Mouse (Mus musculus): ENCODE measurements around the gene Usp44. TPM values are rescaled to one million over a fixed set of nuclear protein-coding genes. Genes with fewer than 3 reads are reported as not detected.

Usp44 gene
- polyA plus RNA-seq, 1 experiment from 2014 or later, result 0.95 TPM

- Histone ChIP-seq H3K9me3 (no peaks in the 10 kb centered on the region), H3K4me3 (no peak overlapping the region), H3K4me2 (no peak overlapping the region), H3K27me3 (no peaks in the 10 kb centered on the region), H3K4me1 (peaks cover 9% of the 10 kb centered on the region), H3K36me3 (peaks cover 11% of the 10 kb centered on the region), H3K9ac (no peak overlapping the region), H3K27ac (no peak overlapping the region)
- no peak for ATAC-seq (ENCODE audit: insufficient number of reproducible peaks, low FRiP score, low TSS enrichment, low read depth)
- WGBS, result 92% methylated on average over 1 of the region's 1 CpGs
Observed at GRCm38 (mm10) chr10:93891031-93891430, 59.7 kb downstream of the Usp44 start.

- Histone ChIP-seq H3K27me3 (no peaks in the 10 kb centered on the region), H3K4me1 (peaks cover 9% of the 10 kb centered on the region), H3K4me3 (no peak overlapping the region), H3K36me3 (no peaks in the 10 kb centered on the region), H3K4me2 (no peak overlapping the region), H3K9ac (no peak overlapping the region), H3K27ac (no peak overlapping the region), H3K9me3 (no peaks in the 10 kb centered on the region)
- ATAC-seq (ENCODE audit: insufficient number of reproducible peaks, low FRiP score, low TSS enrichment, low read depth), result no peak
- WGBS, result 88% methylated on average over 4 of the region's 4 CpGs
Observed at GRCm38 (mm10) chr10:93892551-93892950, 61.2 kb downstream of the Usp44 start.

GRCm38 (mm10) chr10:93897043-93897646 lies 65.8 kb downstream of the Usp44 start, which contains the start of gene Metap2:
TSS of gene Metap2 (minus strand) at chr10:93897093.
- no peak within 1 kb of the TSS for H3K4me3 ChIP-seq
- no peak within 1 kb of the TSS for H3K9ac ChIP-seq
- no peaks in the 10 kb centered on the region for H3K36me3 ChIP-seq
- WGBS, result 63% methylated on average over 7 of the region's 7 CpGs
- no peak within 1 kb of the TSS for H3K4me2 ChIP-seq
- no peaks in the 10 kb centered on the region for H3K9me3 ChIP-seq
- ATAC-seq (ENCODE audit: insufficient number of reproducible peaks, low FRiP score, low TSS enrichment, low read depth), result no peak
- no peaks in the 10 kb centered on the region for H3K27me3 ChIP-seq
- no peaks in the 10 kb centered on the region for H3K4me1 ChIP-seq
- no peak within 1 kb of the TSS for H3K27ac ChIP-seq

- no peaks in the 10 kb centered on the region for H3K36me3 ChIP-seq
- no peak overlapping the region for H3K27ac ChIP-seq
- no peak overlapping the region for H3K4me3 ChIP-seq
- 57% methylated on average over 2 of the region's 2 CpGs for WGBS
- no peak overlapping the region for H3K4me2 ChIP-seq
- H3K27me3 ChIP-seq, result no peaks in the 10 kb centered on the region
- H3K9ac ChIP-seq, result no peak overlapping the region
- no peaks in the 10 kb centered on the region for H3K4me1 ChIP-seq
- H3K9me3 ChIP-seq, result no peaks in the 10 kb centered on the region
- no peak for ATAC-seq (ENCODE audit: insufficient number of reproducible peaks, low FRiP score, low TSS enrichment, low read depth)
Observed at GRCm38 (mm10) chr10:93899303-93899702, 67.9 kb downstream of the Usp44 start.

GRCm38 (mm10) chr10:93899907-93900306 lies 68.6 kb downstream of the Usp44 start:
- H3K27ac ChIP-seq, result no peak overlapping the region
- H3K27me3 ChIP-seq, result no peaks in the 10 kb centered on the region
- 88% methylated on average over 11 of the region's 11 CpGs for WGBS
- H3K4me2 ChIP-seq, result no peak overlapping the region
- no peaks in the 10 kb centered on the region for H3K4me1 ChIP-seq
- H3K9me3 ChIP-seq, result no peaks in the 10 kb centered on the region
- H3K4me3 ChIP-seq, result no peak overlapping the region
- H3K36me3 ChIP-seq, result no peaks in the 10 kb centered on the region
- no peak overlapping the region for H3K9ac ChIP-seq
- no peak for ATAC-seq (ENCODE audit: insufficient number of reproducible peaks, low FRiP score, low TSS enrichment, low read depth)

- no peak overlapping the region for H3K27ac ChIP-seq
- no peak overlapping the region for H3K4me2 ChIP-seq
- H3K4me1 ChIP-seq, result no peaks in the 10 kb centered on the region; the same call in 1 of the 2 replicates
- 30% methylated on average over 10 of the region's 10 CpGs for WGBS
- ATAC-seq (ENCODE audit: insufficient number of reproducible peaks, low FRiP score, low TSS enrichment, low read depth), result no peak
- H3K36me3 ChIP-seq, result no peaks in the 10 kb centered on the region
- H3K4me3 ChIP-seq, result no peak overlapping the region
- H3K27me3 ChIP-seq, result no peaks in the 10 kb centered on the region
- H3K9me3 ChIP-seq, result no peaks in the 10 kb centered on the region
- no peak overlapping the region for H3K9ac ChIP-seq
Observed at GRCm38 (mm10) chr10:93907376-93907775, 76.0 kb downstream of the Usp44 start.

Other genes starting within 250 kb of the Usp44 start
- gene Snrpf, start 241.8 kb upstream of the Usp44 start, polyA plus RNA-seq (2015; fragmentation: Nextera tagmentation; extraction: Ambion mirVana), result 96.3 and 98.8 TPM in 2 replicates
- 0.43 and 1.2 TPM in 2 replicates for gene Ntn4, start 190.9 kb upstream of the Usp44 start, polyA plus RNA-seq (2015; fragmentation: Nextera tagmentation; extraction: Ambion mirVana)
- gene Metap2, start 65.5 kb downstream of the Usp44 start, polyA plus RNA-seq (2015; fragmentation: Nextera tagmentation; extraction: Ambion mirVana), result 180 and 183 TPM in 2 replicates
- 25.4 and 26.3 TPM in 2 replicates for gene Vezt, start 204.3 kb downstream of the Usp44 start, polyA plus RNA-seq (2015; fragmentation: Nextera tagmentation; extraction: Ambion mirVana)
- gene Fgd6, start 204.4 kb downstream of the Usp44 start, polyA plus RNA-seq (2015; fragmentation: Nextera tagmentation; extraction: Ambion mirVana), result 2.1 and 2.8 TPM in 2 replicates

All from limb, embryonic 15.5 days (tissue).